Mouse (Mus musculus) neural tube, embryonic 13.5 days (tissue): ENCODE data around the gene Anxa8. TPM values are rescaled to one million over a fixed set of nuclear protein-coding genes. Genes with fewer than 3 reads are reported as not detected.
A peak's percentile ranks its signal among the peaks of the same experiment; 100 is the strongest.

Experiments used
- ATAC-seq: fragments of 200-750 bp; cut with Nextera tagmentation; 2 replicates; pipeline ENCODE4 v1.8.0; 2017; ENCODE audit warnings: low read depth, mild to moderate bottlenecking, moderate TSS enrichment, moderate library complexity
- H3K27ac ChIP-seq: fragments of 300-500 bp; sonication (generic); replicated peaks from 2 replicates; pipeline ENCODE4 v1.5.1; 2015; ENCODE audit warnings: moderate library complexity, mild to moderate bottlenecking, inconsistent platforms
- H3K27me3 ChIP-seq: fragments of 300-500 bp; sonication (generic); 2 replicates; pipeline ENCODE4 v1.6.1; 2015; ENCODE audit warnings: mild to moderate bottlenecking, inconsistent platforms
- H3K36me3 ChIP-seq: fragments of 300-500 bp; sonication (generic); 2 replicates; pipeline ENCODE4 v1.6.1; 2015; ENCODE audit warnings: mild to moderate bottlenecking, inconsistent platforms
- H3K4me1 ChIP-seq: fragments of 300-500 bp; sonication (generic); replicated peaks from 2 replicates; pipeline ENCODE4 v1.6.1; 2015; ENCODE audit warnings: inconsistent platforms
- H3K4me2 ChIP-seq: fragments of 300-500 bp; sonication (generic); 2 replicates; pipeline ENCODE4 v1.6.1; 2015; ENCODE audit warnings: inconsistent platforms, mild to moderate bottlenecking, moderate library complexity
- H3K4me3 ChIP-seq: fragments of 300-500 bp; sonication (generic); 2 replicates; pipeline ENCODE4 v1.5.1; 2015; ENCODE audit warnings: mild to moderate bottlenecking, inconsistent platforms
- H3K9ac ChIP-seq: fragments of 300-500 bp; sonication (generic); 2 replicates; pipeline ENCODE4 v1.6.1; 2015; ENCODE audit warnings: moderate library complexity, mild to moderate bottlenecking, inconsistent platforms
- H3K9me3 ChIP-seq: fragments of 300-500 bp; sonication (generic); 2 replicates; pipeline ENCODE4 v1.6.1; 2016; ENCODE audit warnings: inconsistent platforms
- WGBS: fragments of 180-500 bp; shearing (Covaris S2); methylation state at CpG from one replicate; pipeline ENCODE4 v1.1.7; 2015; 5-methylcytosine and 5-hydroxymethylcytosine counted together
- polyA plus RNA-seq: library from polyadenylated mRNA; unstranded; fragments of >200 nt; fragmentation: Nextera tagmentation; extraction: Ambion mirVana; gene quantifications from 2 replicates; pipeline ENCODE4 v1.2.1, GENCODE M21; 2015

Anxa8 gene
- polyA plus RNA-seq, 1 experiment from 2014 or later: not detected

- WGBS: 88% methylated on average over 3 of the region's 3 CpGs
Measured at GRCm38 (mm10) chr14:34120923-34121351, 35.2 kb downstream of the Anxa8 start.

GRCm38 (mm10) chr14:34121691-34122090 lies 35.9 kb downstream of the Anxa8 start:
- H3K4me3 ChIP-seq: no peak overlapping the region
- peaks cover 10% of the 10 kb centered on the region for H3K4me1 ChIP-seq
- no peaks in the 10 kb centered on the region for H3K36me3 ChIP-seq
- no peak overlapping the region for H3K9ac ChIP-seq
- no peak overlapping the region for H3K27ac ChIP-seq
- H3K27me3 ChIP-seq: no peaks in the 10 kb centered on the region
- ATAC-seq: no peak
- no peaks in the 10 kb centered on the region for H3K9me3 ChIP-seq
- WGBS: 95% methylated on average over 4 of the region's 4 CpGs
- H3K4me2 ChIP-seq: no peak overlapping the region

More at GRCm38 (mm10) chr14:34120923-34121351, 35.2 kb downstream of the Anxa8 start:
- no peak overlapping the region for H3K27ac ChIP-seq
- peaks cover 10% of the 10 kb centered on the region for H3K4me1 ChIP-seq
- H3K27me3 ChIP-seq: no peaks in the 10 kb centered on the region
- H3K4me2 ChIP-seq: no peak overlapping the region
- no peaks in the 10 kb centered on the region for H3K36me3 ChIP-seq
- no peak overlapping the region for H3K9ac ChIP-seq
- no peak overlapping the region for H3K4me3 ChIP-seq
- H3K9me3 ChIP-seq: no peaks in the 10 kb centered on the region
- 0 out of 2 replicates have a peak, but pooled peaks have one; percentile 8 for ATAC-seq

- Histone ChIP-seq H3K27me3 (no peaks in the 10 kb centered on the region), H3K4me3 (no peak overlapping the region), H3K9me3 (no peaks in the 10 kb centered on the region), H3K9ac (no peak overlapping the region), H3K4me2 (no peak overlapping the region), H3K27ac (no peak overlapping the region), H3K36me3 (no peaks in the 10 kb centered on the region), H3K4me1 (peaks cover 8% of the 10 kb centered on the region)
- 60% methylated on average over 6 of the region's 6 CpGs for WGBS
- no peak for ATAC-seq
Measured at GRCm38 (mm10) chr14:34131216-34131615, 45.4 kb downstream of the Anxa8 start.

GRCm38 (mm10) chr14:34135391-34135790 lies 49.6 kb downstream of the Anxa8 start:
- no peak overlapping the region for H3K4me3 ChIP-seq
- no peak overlapping the region for H3K9ac ChIP-seq
- no peak for ATAC-seq
- no peak overlapping the region for H3K27ac ChIP-seq
- no peaks in the 10 kb centered on the region for H3K27me3 ChIP-seq
- peaks cover 8% of the 10 kb centered on the region for H3K4me1 ChIP-seq
- no peaks in the 10 kb centered on the region for H3K36me3 ChIP-seq
- no peaks in the 10 kb centered on the region for H3K9me3 ChIP-seq
- no peak overlapping the region for H3K4me2 ChIP-seq

GRCm38 (mm10) chr14:34139671-34140664 lies 54.2 kb downstream of the Anxa8 start:
- no peaks in the 10 kb centered on the region for H3K36me3 ChIP-seq
- ATAC-seq: no peak
- no peak overlapping the region for H3K4me3 ChIP-seq
- no peak overlapping the region for H3K27ac ChIP-seq
- H3K4me1 ChIP-seq: no peaks in the 10 kb centered on the region
- no peaks in the 10 kb centered on the region for H3K27me3 ChIP-seq
- WGBS: 76% methylated on average over 15 of the region's 15 CpGs
- no peak overlapping the region for H3K4me2 ChIP-seq
- no peaks in the 10 kb centered on the region for H3K9me3 ChIP-seq
- no peak overlapping the region for H3K9ac ChIP-seq

GRCm38 (mm10) chr14:34142316-34142715 lies 56.5 kb downstream of the Anxa8 start:
- no peaks in the 10 kb centered on the region for H3K4me1 ChIP-seq
- H3K4me2 ChIP-seq: no peak overlapping the region
- H3K4me3 ChIP-seq: no peak overlapping the region
- no peaks in the 10 kb centered on the region for H3K27me3 ChIP-seq
- no peak overlapping the region for H3K27ac ChIP-seq
- ATAC-seq: no peak
- H3K36me3 ChIP-seq: no peaks in the 10 kb centered on the region
- no peak overlapping the region for H3K9ac ChIP-seq
- WGBS: 80% methylated on average over 1 of the region's 1 CpGs
- no peaks in the 10 kb centered on the region for H3K9me3 ChIP-seq

- Histone ChIP-seq H3K27ac (no peak overlapping the region), H3K27me3 (no peaks in the 10 kb centered on the region), H3K9me3 (no peaks in the 10 kb centered on the region), H3K4me1 (no peaks in the 10 kb centered on the region), H3K4me3 (no peak overlapping the region), H3K36me3 (no peaks in the 10 kb centered on the region), H3K4me2 (no peak overlapping the region), H3K9ac (no peak overlapping the region)
- no peak for ATAC-seq
- WGBS: 90% methylated on average over 10 of the region's 10 CpGs
Measured at GRCm38 (mm10) chr14:34142915-34143314, 57.1 kb downstream of the Anxa8 start.

Other genes starting within 250 kb of the Anxa8 start
- gene Gdf10, start 162.4 kb upstream of the Anxa8 start, polyA plus RNA-seq: 9.2 and 9.8 TPM in 2 replicates
- not detected in 2 replicates for gene Gdf2, start 144.9 kb upstream of the Anxa8 start, polyA plus RNA-seq
- not detected in 2 replicates for gene Rbp3, start 132.0 kb upstream of the Anxa8 start, polyA plus RNA-seq
- 0.18 and 0.33 TPM in 2 replicates for gene Zfp488, start 107.2 kb upstream of the Anxa8 start, polyA plus RNA-seq
- not detected in 2 replicates for gene Gm30083, start 70.8 kb upstream of the Anxa8 start, polyA plus RNA-seq
- not detected in 2 replicates for gene Gm5460, start 69.2 kb upstream of the Anxa8 start, polyA plus RNA-seq
- gene Antxrl, start 33.3 kb upstream of the Anxa8 start, polyA plus RNA-seq: not detected in 2 replicates
- gene A630023A22Rik, start 16.8 kb downstream of the Anxa8 start, polyA plus RNA-seq: not detected in 2 replicates
- 0.11 TPM in 1 of 2 replicates, not detected in the other for gene Npy4r, start 66.5 kb downstream of the Anxa8 start, polyA plus RNA-seq
- 3.1 and 3.5 TPM in 2 replicates for gene Gprin2, start 115.7 kb downstream of the Anxa8 start, polyA plus RNA-seq
- gene Syt15, start 133.6 kb downstream of the Anxa8 start, polyA plus RNA-seq: 0.41 and 0.54 TPM in 2 replicates
- gene Shld2, start 224.5 kb downstream of the Anxa8 start, polyA plus RNA-seq: 5.8 and 6.0 TPM in 2 replicates
- gene Glud1, start 224.7 kb downstream of the Anxa8 start, polyA plus RNA-seq: 109 and 111 TPM in 2 replicates